Mouse (Mus musculus): Measurements from ENCODE around the gene 5730522E02Rik.

Gene 5730522E02Rik

GRCm38 (mm10) chr11:26128385-26128784, 82.2 kb downstream of the 5730522E02Rik start:
- no peak for DNase-seq (ENCODE audit: low spot score in 2 of 2)

DNA sequence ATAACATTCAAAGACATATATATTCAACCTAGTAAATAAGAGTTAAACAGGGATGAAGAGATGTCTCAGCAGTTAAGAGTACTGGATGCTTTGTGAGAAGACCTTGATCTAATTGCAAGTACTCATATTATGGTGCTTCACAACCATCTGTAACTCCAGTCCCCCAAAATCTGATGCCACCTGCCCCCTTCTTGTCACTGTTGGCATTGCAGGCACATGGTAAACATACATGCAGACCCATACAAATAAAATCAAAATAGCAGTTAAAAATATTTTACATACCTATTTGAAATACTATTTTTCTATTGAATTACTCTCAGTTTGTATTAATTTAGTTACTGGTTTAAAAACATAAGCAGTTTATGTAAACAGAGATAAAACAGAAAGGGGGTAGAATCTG, 84.6 kb downstream of the 5730522E02Rik start:
- no peak for DNase-seq (ENCODE audit: low spot score in 2 of 2)

GRCm38 (mm10) chr11:26120781-26121557, 89.6 kb downstream of the 5730522E02Rik start:
- no peak for DNase-seq (ENCODE audit: low spot score in 2 of 2)

GRCm38 (mm10) chr11:26117651-26118050, 92.9 kb downstream of the 5730522E02Rik start:
- DNase-seq (ENCODE audit: low spot score in 2 of 2): no peak

- DNase-seq (ENCODE audit: low spot score in 2 of 2): no peak
These were observed 98.4 kb downstream of the 5730522E02Rik start for GRCm38 (mm10) chr11:26112206-26112605.

- no peak for DNase-seq (ENCODE audit: low spot score in 2 of 2)
These were observed 101.9 kb downstream of the 5730522E02Rik start for GRCm38 (mm10) chr11:26108647-26109046.

GRCm38 (mm10) chr11:26104680-26105079, 105.9 kb downstream of the 5730522E02Rik start:
- DNase-seq (ENCODE audit: low spot score in 2 of 2): no peak

DNA sequence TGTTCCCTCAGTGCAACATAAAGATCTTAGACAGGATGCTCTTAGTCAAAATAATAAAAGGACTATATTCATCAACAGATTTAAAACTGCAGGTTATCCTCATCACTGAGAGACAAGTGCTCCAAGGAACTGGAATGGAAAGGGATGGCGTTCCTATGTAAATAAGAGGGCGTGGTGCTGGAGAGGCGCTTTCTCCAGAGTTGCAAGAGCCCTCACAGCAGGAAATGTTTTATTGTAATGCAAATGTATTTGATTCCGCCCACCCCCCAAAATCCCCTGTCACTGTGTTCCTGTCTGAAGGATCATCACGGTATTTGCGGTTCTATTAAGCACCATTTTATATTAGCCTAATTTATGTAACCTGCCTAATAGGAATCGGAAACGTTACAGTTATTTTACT, 106.9 kb downstream of the 5730522E02Rik start:
- no peak for DNase-seq (ENCODE audit: low spot score in 2 of 2)

- no peak for DNase-seq (ENCODE audit: low spot score in 2 of 2)
These were observed 107.7 kb downstream of the 5730522E02Rik start for GRCm38 (mm10) chr11:26102878-26103277.

GRCm38 (mm10) chr11:26100077-26100476, 110.5 kb downstream of the 5730522E02Rik start:
- no peak for DNase-seq (ENCODE audit: low spot score in 2 of 2)

GRCm38 (mm10) chr11:26098933-26099332, 111.6 kb downstream of the 5730522E02Rik start:
- DNase-seq (ENCODE audit: low spot score in 2 of 2): no peak

GRCm38 (mm10) chr11:26096095-26096494, 114.5 kb downstream of the 5730522E02Rik start:
- DNase-seq (ENCODE audit: low spot score in 2 of 2): no peak

DNA sequence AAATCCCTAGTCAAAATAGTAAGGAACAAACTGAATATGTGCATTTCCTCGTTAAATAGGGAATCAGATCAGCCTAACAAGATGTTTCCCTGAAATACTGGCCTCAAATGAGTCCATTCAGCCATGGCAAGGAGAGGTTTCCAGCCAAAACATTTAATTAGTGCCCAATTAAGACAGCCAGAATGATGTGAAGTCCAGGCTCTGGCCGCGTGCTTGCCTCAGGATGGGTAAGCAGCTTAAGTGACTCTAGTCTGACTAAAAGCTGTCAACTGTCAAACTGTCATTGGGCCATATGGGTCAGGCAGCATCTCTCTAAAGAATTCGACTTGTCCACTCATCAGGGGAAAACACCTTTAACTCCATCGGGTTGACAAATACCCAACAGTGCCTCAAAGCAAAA, 121.6 kb downstream of the 5730522E02Rik start:
- no peak for DNase-seq (ENCODE audit: low spot score in 2 of 2)

DNA sequence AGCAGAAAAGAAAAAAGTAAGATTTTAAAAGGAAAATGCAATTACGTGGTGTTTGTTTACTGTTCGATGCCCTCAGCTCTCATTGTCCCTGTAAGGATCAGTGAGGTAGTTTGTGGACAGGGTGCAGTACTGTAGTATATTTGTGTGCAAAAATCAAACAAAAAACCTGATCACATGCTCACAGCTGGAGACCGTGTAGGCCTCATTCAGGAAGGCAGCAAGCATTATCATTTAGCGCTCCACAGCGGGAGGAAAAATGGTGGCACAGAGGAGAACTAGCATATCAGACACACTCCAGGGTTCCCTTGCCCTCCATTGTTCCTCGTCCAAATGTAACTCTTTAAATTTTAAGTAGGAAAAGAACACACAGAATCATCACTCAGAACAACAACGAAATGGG, 123.9 kb downstream of the 5730522E02Rik start:
- DNase-seq (ENCODE audit: low spot score in 2 of 2): no peak

GRCm38 (mm10) chr11:26085380-26086035, 125.1 kb downstream of the 5730522E02Rik start:
- no peak for DNase-seq (ENCODE audit: low spot score in 2 of 2)

DNA sequence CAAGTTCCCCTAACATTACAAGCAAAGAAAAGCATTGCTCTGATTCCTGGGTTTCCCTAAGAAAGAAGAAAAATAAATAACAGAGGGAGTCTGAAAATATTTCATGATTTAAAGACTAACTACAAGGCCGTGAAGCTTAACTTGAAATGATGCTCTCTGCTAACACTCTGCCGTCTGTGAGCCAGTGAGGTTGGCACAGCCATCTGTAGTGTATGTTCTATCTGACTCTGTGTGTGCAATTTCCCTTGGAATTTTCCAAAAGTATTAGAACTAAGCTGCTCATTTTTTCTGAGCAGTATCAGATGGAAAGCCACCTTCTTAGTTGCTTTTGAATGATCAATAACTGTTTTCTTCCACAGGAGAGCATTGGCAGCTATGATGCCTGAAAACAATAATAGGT, 134.2 kb downstream of the 5730522E02Rik start:
- no peak for DNase-seq (ENCODE audit: low spot score in 2 of 2)

DNA sequence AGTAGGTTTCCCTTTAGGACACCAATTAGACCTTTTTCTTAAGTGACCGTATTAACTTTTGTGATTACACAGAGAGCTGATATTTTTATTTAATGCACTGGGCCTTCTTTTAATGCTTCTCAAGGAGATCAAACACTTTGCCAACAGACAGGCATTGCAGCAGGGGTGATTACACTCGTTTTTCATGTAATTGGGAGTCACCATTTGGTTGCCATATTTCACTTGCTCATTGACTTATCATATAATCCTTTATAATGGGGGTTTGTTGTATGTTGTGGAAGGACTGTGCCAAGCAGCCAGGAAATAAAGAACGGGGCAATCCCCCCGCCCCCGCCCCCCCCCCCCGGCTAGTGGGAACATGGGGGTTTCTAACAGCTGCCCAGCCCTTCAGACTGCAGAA, 135.0 kb downstream of the 5730522E02Rik start:
- no peak for DNase-seq (ENCODE audit: low spot score in 2 of 2)

DNA sequence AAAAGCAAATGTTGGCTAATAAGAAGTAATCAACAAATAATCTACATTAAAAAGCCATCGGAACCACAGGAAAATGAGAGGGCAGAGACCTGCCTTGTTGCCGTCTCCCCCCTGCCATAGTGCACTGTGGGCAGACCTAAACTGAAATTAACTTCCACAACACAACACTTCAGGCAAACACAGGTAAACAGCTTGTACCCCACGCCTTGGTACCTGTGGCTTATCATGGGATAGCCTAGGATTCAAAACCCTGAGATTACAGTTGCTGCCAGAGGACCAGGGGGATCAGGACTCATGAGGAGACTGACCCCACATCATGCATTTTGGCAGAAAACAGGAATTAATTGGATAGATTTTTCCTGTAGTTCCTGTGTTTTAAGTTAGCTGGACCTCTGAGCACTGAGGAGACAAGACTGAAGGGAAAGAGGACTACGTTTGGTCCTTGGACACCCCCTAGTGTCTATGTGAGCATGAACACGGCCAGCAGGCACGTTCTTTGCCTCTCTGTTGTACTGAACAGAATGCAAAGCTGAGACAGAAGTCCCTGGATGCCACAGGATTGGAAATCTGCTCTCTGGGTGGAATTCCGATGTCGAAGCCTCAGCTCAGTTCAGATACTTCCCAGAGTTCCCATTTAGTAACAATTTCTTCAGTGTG, 136.8 kb downstream of the 5730522E02Rik start:
- DNase-seq (ENCODE audit: low spot score in 2 of 2): no peak

DNA sequence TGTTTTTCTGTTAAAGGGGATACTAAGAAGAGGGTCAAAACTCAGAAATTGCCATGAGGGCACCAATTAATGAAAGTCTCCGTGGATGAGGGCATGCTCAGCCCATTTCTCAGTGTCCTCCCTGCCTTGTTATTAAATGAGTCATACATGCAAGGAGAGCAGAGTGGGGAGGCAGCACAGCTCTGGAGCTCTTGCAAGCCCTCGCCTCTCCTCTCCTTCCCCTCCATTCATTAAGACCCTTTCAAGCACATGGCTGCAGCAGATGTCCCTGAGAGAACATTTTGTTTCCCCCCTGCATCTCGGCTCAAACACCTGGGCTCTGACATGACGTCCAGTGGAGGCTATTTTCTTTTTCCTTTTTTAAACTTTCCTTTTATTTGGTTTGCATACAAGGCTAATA, 138.5 kb downstream of the 5730522E02Rik start:
- no peak for DNase-seq (ENCODE audit: low spot score in 2 of 2)

DNA sequence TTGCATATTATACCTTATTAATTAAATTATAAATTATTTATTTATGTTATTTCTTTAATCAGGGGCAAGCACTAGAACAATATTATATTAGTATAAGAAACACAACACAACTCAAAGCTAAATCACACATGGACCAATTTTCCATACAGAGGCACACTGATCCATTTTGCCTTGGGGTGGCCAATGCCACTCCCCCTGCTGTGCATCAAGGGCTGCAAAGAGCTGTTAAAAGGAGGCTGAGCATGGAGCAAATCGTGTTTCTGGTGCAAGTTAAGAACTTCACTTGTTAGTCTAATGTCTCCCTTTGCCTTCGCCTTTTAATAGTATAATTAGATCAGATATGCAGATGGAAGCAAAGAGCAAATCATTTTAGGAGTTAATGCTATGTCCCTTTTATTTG, 147.3 kb downstream of the 5730522E02Rik start:
- no peak for DNase-seq (ENCODE audit: low spot score in 2 of 2)

DNA sequence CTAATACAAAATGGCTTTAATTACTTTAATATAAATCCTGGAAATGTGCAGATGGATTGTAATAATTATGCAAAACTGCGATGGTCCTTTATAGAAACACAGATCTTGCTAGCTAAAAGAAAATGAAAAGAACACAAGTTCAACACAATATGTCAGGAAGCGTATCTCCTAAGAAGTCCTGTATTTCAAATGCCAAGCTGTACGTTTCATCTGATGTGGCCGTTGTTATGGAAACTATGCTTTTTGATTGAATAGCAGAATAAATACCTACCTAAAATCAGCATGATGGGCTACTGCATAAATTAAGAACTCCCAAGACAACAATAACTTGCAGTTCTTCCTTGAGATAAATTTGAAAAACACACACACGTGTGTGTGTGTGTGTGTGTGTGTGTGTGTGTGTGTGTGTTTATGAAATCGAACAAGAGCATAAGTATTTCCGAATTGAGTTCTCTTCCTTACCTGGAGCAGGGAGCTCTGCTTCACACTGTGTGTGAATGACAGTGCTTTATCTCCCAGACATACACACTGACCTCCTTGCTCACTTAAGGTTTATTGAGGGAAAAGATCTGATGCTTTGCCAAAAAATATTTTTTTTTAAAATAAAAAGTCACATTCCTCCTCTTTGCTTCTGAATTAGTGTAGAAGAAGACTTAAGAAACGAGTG, 149.0 kb downstream of the 5730522E02Rik start:
- DNase-seq (ENCODE audit: low spot score in 2 of 2): no peak

DNA sequence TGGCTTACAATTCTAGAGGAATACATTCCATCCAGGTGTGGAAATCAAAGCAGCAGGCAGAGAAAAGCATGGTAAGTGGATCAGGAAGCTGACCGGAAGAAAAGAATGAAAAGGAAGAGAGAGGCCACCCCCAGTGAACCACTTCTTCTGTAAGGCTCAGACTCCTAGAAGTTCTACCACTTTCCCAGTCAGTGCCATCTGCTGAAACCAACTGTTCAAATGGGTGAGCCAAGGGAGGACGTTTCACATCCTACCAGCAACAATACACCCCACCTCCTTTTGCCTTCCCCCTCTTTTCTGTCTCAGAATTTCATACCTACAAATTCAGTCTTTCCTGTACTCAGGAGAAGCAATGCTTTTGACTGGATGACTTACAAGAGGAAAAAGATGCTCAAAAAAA, 197.0 kb downstream of the 5730522E02Rik start:
- no peak for DNase-seq (ENCODE audit: low spot score in 2 of 2)
